Mouse (Mus musculus): ENCODE data around the gene Rapgef3.

Rapgef3 gene

DNA sequence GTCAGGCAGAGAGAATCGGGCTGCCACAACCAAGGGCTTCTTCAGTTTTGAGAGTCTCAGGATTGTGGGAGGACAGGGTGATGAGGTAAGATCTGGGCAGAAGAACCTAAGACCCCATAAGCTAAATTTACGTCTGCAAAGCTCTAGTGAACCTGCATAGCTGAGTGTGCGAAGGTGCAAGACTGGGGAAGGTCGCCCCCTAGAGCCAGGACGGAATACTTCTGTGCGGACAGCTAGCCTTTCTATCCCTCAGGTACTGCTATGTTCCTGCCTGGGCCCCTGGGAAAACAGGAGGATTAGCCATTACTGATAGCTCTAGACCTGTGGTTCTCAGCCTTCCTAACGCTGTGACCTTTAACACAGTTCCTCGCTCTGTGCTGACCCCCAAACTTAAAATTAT lies 8.7 kb upstream of the Rapgef3 start:
- no peak for DNase-seq (ENCODE audit: low read depth in 1 of 2, low spot score in 2 of 2)

DNA sequence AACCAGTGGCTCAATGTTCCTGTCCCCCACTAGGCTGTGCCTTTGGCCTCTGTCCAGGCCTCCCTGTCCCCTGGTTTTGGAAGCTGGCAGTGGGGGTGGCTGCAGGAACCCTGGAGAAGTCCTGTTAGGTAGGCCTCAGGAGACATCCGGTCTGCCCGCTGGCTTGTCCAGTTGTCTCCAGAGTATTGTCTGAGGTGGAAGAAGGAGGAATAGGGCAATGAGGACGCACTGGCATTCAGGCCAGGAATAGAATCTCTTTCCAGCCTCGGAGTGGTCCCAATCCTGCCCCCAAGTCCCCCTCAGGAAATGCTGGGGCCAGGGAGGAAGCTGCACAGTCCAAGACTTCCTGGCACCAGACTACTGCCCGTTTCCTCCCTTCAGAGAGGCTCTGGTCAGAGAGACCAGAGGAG lies 6.2 kb upstream of the Rapgef3 start:
- no peak for DNase-seq (ENCODE audit: low read depth in 1 of 2, low spot score in 2 of 2)

DNA sequence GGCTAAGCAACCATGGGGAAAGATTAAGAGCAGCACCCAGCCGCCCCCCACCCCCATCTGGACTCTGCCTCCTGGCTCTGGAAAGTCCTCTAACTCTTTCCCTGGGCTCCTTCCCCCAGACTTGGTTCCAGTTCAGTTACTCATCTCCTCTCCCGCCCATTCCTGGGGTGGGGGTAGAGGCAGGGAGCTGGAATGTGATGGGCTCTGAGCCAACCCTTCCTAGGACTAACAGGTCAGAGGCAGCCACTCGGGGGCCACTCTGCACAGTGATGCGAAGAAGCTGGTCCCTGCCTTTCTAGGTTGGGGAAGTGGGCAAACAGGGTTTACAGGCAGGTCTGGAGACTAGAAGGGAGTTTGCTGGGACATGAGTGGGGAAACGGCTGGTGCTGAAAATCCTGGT lies 5.3 kb upstream of the Rapgef3 start:
- no peak for DNase-seq (ENCODE audit: low read depth in 1 of 2, low spot score in 2 of 2)

DNA sequence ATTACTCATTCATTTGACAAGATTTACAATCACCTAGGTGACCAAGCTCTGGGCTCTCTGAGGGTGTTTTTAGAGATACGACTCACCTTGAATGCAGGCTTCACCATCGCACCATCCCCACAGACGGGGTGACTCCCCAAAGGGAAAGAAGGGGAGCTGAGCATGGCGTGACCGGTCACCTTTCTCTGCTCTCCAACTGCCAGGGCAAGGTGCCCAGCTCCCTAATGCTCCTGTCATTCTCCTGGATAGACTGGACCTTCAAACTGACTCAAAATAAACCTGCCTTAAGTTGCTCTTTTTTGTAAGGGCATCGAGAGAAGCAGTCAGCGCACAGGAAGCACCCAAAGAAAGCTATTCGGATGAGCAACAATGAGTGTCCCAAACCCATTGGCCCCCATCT lies 2.5 kb upstream of the Rapgef3 start:
- no peak for DNase-seq (ENCODE audit: low read depth in 1 of 2, low spot score in 2 of 2)

DNA sequence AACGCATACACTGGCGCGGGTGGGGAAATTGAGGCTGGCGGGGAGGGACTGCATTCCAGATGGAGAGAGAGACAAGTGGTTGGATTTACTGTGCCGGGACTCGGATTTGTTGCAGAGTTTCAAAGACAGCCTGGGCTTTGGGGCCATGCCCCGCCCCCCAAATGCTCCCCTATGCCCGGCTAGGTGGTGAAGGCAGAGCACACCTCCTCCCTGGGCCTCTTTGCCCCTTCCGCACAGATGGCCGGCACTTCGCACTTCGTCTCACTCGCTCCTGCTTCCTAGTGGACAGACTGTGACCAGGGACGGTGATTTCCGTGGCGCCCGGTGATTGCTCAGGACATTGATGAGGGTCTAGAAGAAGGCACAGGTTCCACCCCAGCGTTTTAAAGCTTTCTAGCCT lies 420 bp upstream of the Rapgef3 start:
- DNase-seq (ENCODE audit: low read depth in 1 of 2, low spot score in 2 of 2), result no peak

DNA sequence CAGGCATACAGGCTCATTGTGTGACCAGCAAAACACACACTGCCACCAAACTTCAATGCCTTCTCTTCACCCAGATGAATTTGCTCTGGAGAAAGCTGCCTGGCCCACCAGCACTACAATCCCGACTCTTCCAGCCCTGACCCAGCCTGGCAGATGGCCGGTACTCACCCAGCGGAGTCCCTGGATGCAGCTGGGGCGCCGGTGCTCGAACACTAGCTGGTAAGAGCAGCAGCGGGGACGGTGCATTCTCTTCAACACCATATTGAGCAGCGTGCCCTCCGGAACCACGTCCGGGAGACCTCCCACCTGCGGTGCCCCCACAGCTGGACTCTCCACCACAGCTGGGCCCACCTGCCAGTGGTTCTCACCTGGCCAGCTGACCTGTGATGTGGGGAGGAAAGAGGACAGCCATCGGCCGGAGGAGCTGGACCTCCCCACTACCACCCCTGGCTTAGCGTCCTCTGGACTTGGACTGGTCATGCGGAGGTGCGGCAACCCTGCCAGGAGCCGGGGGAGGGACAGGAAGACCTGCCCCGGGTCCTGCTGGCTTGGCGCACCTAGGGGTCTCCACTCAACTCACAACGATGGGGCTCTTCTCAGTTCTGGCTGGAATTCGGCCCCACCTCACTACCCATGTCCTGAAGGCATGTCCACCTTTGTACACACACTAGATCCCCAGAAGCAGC lies 1.0 kb downstream of the Rapgef3 start:
- no peak for DNase-seq (ENCODE audit: low read depth in 1 of 2, low spot score in 2 of 2)

DNA sequence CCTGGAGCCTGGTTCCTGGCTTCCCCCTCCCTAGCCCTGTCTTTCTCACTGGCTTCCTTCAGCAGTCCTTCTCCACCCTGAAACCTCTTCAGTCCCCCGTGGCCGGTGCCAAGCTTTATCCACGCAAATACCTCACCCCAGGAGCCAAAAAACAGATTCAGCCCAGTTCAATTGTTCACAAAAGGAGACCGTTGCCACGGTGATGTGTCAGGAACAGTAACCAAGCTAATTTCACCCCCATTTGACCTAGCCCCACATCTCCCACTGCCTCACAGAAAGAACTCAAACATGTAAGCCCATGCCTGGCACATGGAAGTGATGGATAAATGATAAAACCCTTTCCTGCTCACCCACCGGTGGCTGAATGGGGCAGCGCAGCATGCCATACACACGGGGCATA lies 1.6 kb downstream of the Rapgef3 start:
- DNase-seq (ENCODE audit: low read depth in 1 of 2, low spot score in 2 of 2), result no peak

DNA sequence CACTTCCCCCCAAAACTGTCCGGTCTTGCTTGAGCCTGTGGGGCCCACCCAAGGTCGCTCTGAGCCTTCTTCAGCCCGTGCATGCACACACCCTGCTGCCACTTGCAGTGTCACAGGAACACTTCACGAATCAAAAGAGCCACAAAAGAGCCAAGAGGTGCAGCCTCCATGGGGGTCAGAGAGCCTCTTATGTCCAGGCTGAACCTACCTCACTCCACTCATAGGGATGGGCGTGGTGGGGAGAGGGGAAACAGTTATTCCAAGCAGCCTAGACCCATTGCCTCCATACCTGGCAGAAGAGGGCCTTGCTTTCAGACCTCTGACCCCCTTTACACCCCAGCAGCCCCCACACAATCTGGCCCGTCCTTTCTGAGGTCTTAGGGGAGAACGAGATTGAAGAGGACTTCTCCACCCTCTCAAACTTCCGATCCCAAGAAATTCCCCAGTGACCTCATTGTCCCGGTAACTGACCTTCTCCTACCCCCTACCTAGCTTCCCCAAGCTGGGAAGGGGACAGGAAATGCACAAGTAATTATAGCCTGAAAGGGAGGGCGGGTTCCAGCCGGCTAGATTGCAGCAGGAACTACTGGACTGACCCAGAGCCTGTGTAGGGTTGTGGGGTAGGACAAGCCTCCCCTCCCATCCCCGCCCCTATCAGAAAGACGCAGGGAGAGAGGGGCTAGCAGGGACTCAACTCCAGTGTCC lies 2.5 kb downstream of the Rapgef3 start:
- no peak for DNase-seq (ENCODE audit: low read depth in 1 of 2, low spot score in 2 of 2)

DNA sequence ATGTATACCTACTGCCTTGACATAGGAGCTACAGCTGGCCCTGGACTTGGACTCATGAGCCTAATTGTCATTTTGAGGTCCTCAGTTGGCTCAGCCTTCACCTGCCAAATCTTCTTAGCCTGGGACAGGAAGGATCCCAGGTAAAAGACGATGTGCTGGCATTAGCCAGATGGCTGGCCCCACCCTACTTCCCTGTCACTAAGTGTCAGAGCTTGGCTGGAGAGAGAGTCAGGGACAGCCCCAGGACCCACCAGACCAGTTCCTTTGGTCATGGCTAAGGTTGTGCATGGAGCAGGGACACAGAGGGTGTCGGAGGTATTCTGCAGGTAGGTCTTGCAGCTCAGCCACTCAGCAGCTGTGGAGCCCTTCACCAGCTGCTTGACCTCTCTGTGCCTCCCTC lies 3.2 kb downstream of the Rapgef3 start:
- DNase-seq (ENCODE audit: low read depth in 1 of 2, low spot score in 2 of 2), result no peak

DNA sequence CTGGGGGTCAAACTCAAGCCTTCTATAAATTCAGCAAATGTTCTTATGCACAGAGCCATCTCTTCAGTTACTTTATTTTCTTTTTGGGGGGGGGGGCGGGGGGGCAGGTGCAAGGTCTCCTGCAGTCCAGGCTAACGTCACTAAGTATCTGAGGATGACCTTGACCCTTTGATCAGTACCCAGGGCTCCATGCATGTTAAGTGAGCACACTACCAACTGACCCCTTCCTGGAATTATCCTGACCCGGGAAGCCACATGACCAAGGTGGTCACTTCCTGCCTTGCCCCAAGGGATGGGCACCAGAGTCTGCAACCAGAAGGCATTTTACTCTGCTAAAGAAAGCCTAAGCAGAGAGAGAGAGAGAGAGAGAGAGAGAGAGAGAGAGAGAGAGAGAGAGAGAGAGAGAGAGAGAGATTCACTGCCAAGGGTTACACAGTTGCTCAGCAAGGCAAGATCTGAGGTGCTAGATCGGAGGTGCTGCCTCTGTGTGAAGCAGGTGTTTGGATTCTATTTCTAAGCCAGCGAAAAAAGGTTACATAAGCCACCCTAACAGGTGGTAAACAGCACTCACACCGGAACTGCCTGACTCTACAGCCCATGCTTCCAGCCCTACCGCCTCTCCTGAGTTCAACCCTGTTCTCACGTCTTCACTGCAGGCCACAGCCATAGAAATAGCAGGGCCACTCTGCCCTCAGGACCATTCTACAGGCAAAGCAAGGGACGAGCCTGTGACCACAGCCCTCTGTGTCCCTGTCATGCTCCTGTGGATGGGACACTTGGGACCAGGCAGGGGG lies 4.3 kb downstream of the Rapgef3 start:
- DNase-seq (ENCODE audit: low read depth in 1 of 2, low spot score in 2 of 2), result no peak

DNA sequence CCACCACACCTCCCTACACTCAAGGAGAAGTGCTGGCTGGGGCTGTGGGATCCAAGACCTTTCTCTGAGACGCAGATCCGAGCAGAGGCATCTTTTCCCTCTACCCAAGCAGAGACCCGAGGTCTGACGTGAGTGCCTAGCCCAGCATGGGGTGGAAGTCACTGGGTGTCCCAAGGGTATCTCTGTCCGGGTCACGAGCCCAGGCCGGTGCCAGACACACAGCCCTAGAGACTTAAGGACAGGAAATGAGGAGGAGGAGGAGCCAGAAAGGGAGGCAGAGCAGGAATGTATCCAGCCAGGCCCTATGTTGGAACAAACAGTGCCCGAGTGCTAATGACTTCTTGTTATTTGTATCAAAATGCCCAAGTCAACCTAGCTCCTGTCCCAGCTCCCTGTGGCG lies 5.0 kb downstream of the Rapgef3 start:
- no peak for DNase-seq (ENCODE audit: low read depth in 1 of 2, low spot score in 2 of 2)

DNA sequence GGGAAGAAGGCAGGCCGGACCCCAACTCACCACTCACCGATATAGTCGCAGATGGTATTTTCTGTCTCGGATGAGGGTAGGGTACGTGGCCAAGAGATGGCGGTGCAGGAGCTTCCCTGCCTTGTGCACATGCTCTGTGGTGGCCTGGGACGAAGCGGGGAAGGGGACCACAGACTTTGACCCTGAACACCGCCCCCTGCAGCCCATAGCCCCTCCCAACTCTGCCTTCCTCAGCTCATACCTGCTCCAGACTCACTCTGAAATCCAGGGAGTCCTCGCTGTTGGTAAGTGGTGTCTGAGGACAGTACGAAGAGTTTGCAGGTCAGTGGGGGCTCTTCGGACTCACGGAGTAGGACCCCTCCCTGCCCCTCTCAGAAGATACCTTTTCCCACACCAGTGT lies 6.3 kb downstream of the Rapgef3 start:
- no peak for DNase-seq (ENCODE audit: low read depth in 1 of 2, low spot score in 2 of 2)

DNA sequence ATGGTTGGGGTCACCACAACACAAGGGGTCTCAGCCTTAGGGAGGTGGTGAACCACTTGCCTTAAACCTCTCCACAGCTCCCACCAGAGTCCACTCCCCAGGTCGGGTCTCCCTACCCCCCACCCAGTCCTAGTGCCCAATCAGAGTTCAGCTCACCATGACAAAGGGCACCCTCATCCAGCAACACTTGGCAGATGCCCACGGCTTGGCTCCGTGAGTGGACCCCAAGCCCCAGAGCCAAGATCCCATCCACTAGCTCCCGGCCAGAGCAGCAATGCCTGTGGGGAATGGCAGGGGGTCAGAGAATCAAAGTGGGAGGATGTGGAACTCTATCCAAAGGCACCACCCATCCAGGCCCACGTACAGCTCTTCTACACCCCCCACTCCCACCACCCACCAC lies 6.8 kb downstream of the Rapgef3 start:
- DNase-seq (ENCODE audit: low read depth in 1 of 2, low spot score in 2 of 2), result no peak

DNA sequence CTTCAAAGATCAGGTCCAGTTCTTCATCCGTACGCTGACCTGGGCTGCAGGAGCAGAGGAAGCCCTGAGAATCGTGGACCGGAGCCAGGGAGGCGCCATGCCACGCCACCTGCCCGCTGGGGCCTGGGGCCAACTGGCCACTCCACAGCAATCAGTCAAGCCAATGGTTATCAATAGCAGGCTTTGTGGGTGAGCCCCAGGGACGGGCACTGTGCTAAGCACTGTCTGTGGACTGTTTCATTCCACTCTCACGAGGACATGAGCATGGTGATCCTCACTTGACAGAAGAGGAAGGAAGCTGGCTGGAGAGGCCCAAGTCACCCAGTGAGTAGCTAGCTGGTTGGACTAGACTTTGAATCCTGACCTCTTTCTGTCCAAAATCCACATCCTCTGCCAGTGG lies 7.8 kb downstream of the Rapgef3 start:
- DNase-seq (ENCODE audit: low read depth in 1 of 2, low spot score in 2 of 2), result no peak

DNA sequence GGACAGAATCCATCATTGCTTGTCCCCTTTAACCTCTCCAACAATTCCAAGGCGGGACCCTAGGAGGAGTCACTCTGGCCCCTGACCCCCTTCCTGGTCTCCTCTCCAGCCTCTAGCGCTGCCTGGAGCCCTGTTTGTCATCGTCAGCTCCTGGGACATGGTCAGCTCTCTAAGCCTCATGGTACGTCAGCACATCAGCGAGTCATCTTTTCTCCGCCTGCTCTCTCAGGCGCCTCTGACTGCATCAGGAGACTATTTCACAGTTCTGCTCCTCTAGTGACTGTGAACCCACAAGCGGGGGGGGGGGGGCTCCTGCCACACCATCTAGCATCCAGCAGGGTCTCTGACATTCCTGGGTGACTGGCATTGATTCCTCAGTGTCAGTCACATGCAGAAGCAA lies 12.4 kb downstream of the Rapgef3 start:
- no peak for DNase-seq (ENCODE audit: low read depth in 1 of 2, low spot score in 2 of 2)

DNA sequence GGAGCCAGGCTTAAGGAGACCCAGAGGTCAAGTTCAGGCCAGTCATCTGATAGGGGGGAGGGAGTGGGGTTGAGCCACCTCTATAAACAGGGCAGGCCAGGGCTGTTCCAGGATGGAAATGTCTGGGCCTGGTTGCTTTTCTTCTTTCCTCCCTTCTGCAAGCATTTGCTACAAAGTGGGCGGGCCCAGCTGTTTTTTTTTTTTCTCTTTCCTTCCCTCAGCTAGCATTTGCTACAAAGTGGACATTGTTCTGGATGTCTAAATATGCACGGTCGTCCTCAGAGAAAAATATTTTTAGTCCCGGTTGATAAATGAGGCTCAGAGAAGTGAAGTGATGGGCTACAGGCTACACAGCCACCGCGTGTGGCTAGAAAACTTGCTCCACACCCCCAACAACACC lies 13.3 kb downstream of the Rapgef3 start:
- no peak for DNase-seq (ENCODE audit: low read depth in 1 of 2, low spot score in 2 of 2)

DNA sequence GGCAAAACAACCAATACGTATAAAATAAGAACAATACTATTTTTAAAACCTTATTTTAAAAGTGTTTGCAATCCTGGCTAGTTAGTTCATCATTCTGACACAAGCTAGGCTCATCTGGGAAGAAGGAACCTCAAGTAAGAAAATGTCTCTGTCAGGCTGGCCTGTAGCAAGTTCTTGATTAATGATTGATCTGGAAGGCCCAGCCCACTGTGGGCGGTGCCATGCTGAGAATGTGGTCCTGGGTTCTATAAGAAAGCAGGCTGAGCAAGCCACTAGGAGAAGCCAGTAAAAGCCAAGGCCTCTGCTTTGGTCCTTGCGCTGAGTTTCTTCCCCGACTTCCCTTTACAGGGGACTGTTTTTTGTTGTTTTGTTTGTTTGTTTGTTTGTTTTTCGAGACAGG lies 15.3 kb downstream of the Rapgef3 start:
- DNase-seq (ENCODE audit: low read depth in 1 of 2, low spot score in 2 of 2), result no peak

DNA sequence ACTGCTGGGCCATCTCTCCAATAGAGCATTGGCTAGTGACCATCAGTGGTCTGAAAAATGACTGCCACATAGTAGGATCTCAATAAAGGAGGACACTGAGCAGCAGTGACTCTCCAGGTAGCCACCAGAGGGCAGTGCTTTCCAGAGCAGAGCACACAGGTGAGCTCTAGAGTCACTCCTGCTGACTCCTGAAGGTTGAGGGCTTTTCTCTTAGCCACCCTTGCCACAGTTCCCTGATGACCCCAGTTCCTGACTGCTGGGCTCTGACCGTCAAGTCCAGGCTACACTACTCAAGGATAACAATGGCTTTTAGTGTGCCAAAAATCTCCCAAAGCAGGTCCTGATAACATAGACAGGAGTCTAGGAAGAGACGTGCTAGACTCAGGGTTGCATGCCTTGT lies 16.1 kb downstream of the Rapgef3 start:
- DNase-seq (ENCODE audit: low read depth in 1 of 2, low spot score in 2 of 2), result no peak

DNA sequence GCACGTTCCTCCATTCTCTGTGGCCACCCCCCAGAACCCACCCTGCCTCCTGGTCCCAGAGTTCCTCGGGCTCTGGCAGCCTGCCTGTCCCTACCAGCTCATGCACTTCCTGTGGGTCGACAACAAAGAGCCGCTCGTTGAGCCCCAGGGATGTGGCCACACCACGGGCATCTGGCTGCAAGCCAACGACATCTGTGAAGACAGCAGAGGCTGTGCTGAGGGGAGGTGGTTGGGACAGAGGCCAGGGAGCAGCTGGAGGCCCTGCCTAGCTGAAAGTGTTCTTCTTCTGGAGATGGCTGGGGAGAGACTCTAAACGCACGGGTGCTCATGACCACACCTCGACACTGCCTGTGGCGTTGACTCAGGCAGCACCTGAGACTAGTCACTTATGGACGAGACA lies 17.1 kb downstream of the Rapgef3 start:
- DNase-seq (ENCODE audit: low read depth in 1 of 2, low spot score in 2 of 2), result no peak

DNA sequence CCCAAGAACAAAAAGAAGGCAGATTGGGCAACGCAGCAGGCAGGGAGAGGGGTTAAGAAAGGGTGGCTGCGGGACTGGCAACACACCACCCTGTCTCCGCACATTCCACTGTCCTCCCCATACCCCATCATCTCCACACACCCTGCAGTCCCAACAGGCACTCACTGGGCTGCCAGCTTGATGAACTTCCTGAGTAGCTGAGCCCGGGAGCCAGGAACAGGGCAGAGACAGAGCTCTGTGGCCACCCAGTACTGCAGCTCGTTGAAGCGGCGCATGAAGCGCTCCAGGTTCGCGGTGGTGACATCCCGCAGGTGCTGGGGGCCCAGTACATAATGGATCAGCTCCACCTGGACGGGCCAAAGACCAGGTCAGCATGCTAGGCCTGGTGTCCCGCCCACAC lies 17.9 kb downstream of the Rapgef3 start:
- DNase-seq (ENCODE audit: low read depth in 1 of 2, low spot score in 2 of 2), result no peak

DNA sequence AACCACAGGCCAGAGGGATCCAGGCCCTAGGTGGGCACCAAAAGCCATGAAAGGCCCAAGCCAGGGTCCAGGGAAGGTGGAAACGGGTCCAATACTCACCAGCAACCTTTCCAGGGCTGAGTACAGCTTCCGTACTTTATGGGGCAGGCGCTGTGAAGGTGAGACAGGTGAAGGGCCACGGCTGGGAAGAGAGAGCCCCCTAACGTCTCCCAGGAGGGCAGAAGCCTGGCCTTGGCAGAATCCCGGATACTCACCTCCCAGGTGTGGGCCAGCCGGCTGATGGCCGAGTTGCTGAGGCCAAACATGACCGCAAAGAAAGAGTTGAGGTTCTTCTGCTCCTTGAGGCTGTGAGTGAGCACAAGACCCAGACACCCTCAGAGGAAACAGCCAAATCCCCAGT lies 18.4 kb downstream of the Rapgef3 start:
- DNase-seq (ENCODE audit: low read depth in 1 of 2, low spot score in 2 of 2), result no peak

DNA sequence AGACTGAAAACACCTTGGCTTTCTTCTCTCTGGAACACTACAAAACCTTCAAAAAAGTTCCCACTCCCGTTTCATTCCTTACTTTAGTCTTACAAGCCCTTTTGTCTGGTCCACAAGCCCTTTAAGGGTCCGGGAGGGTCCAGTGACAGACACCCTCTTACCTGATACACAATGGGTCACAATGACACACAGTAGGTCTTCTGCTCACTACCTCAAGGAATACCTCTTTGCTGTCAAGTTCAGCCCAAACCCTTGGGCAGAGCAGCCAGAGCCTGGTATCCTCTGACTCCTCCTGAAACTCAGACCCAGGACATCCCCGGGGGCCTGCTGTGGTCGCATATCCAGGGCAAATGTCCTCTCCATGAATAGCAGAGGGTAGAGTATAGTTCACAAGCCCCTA lies 18.8 kb downstream of the Rapgef3 start:
- no peak for DNase-seq (ENCODE audit: low read depth in 1 of 2, low spot score in 2 of 2)
